Mouse (Mus musculus): ENCODE data around the gene Mapk10. TPM values are rescaled to one million over a fixed set of nuclear protein-coding genes. Genes with fewer than 3 reads are reported as not detected.
"Not testable (repeated sequence)": the region's sequence is repeated elsewhere in the genome, so short reads cannot be mapped to it uniquely, and the experiment has no call there.

The Mapk10 gene
- polyA plus RNA-seq, 1 experiment = 0.16 TPM

- Histone ChIP-seq H3K4me1 (ENCODE audit: control insufficient read depth, insufficient read depth, insufficient read length, low read length) (no peaks in the 10 kb centered on the region), H3K27me3 (ENCODE audit: control insufficient read depth, insufficient read depth, low read length) (no peaks in the 10 kb centered on the region), H3K27ac (ENCODE audit: insufficient read depth, low read depth, low read length) (no peak overlapping the region), H3K36me3 (ENCODE audit: control insufficient read depth, insufficient read depth, low read length) (no peaks in the 10 kb centered on the region), H3K4me3 (ENCODE audit: low read depth, low read length) (no peak overlapping the region)
- 80% methylated on average over 14 of the region's 14 CpGs for WGBS
- TF ChIP-seq POLR2A (IDR thresholded peaks at IDR 0.05; ENCODE audit: low read depth, low read length) = no peak
- no peak for TF ChIP-seq CTCF (IDR thresholded peaks at IDR 0.05; ENCODE audit: extremely low read depth, insufficient read length, insufficient replicate concordance, low read depth, low read length)
Measured at GRCm38 (mm10) chr5:102888482-102889162, 322.5 kb downstream of the Mapk10 start.

- H3K27ac ChIP-seq (ENCODE audit: insufficient read depth, low read depth, low read length) = no peak overlapping the region
- H3K36me3 ChIP-seq (ENCODE audit: control insufficient read depth, insufficient read depth, low read length) = no peaks in the 10 kb centered on the region; the same call in 1 of the 2 replicates
- H3K27me3 ChIP-seq (ENCODE audit: control insufficient read depth, insufficient read depth, low read length) = no peaks in the 10 kb centered on the region
- 72% methylated on average over 16 of the region's 16 CpGs for WGBS
- no peaks in the 10 kb centered on the region for H3K4me1 ChIP-seq (ENCODE audit: control insufficient read depth, insufficient read depth, insufficient read length, low read length)
- no peak overlapping the region for H3K4me3 ChIP-seq (ENCODE audit: low read depth, low read length)
- no peak for TF ChIP-seq CTCF (IDR thresholded peaks at IDR 0.05; ENCODE audit: extremely low read depth, insufficient read length, insufficient replicate concordance, low read depth, low read length)
- no peak for TF ChIP-seq POLR2A (IDR thresholded peaks at IDR 0.05; ENCODE audit: low read depth, low read length)
Measured at GRCm38 (mm10) chr5:102875628-102876027, 335.5 kb downstream of the Mapk10 start.

- H3K4me1 ChIP-seq (ENCODE audit: control insufficient read depth, insufficient read depth, insufficient read length, low read length) = no peaks in the 10 kb centered on the region
- H3K27me3 ChIP-seq (ENCODE audit: control insufficient read depth, insufficient read depth, low read length) = no peaks in the 10 kb centered on the region
- 38% methylated on average over 11 of the region's 11 CpGs for WGBS
- H3K27ac ChIP-seq (ENCODE audit: insufficient read depth, low read depth, low read length) = no peak overlapping the region
- no peak for TF ChIP-seq CTCF (IDR thresholded peaks at IDR 0.05; ENCODE audit: extremely low read depth, insufficient read length, insufficient replicate concordance, low read depth, low read length)
- no peak for TF ChIP-seq POLR2A (IDR thresholded peaks at IDR 0.05; ENCODE audit: low read depth, low read length)
- H3K4me3 ChIP-seq (ENCODE audit: low read depth, low read length) = no peak overlapping the region
- no peaks in the 10 kb centered on the region for H3K36me3 ChIP-seq (ENCODE audit: control insufficient read depth, insufficient read depth, low read length)
Measured at GRCm38 (mm10) chr5:102874605-102875298, 336.4 kb downstream of the Mapk10 start.

GRCm38 (mm10) chr5:102872996-102873395 lies 338.1 kb downstream of the Mapk10 start:
- H3K4me1 ChIP-seq (ENCODE audit: control insufficient read depth, insufficient read depth, insufficient read length, low read length); H3K27me3 ChIP-seq (ENCODE audit: control insufficient read depth, insufficient read depth, low read length); H3K4me3 ChIP-seq (ENCODE audit: low read depth, low read length); H3K27ac ChIP-seq (ENCODE audit: insufficient read depth, low read depth, low read length); H3K36me3 ChIP-seq (ENCODE audit: control insufficient read depth, insufficient read depth, low read length): not testable (repeated sequence)
- WGBS = 88% methylated on average over 9 of the region's 9 CpGs

GRCm38 (mm10) chr5:102868196-102868595 lies 342.9 kb downstream of the Mapk10 start:
- Histone ChIP-seq H3K4me3 (ENCODE audit: low read depth, low read length) (no peak overlapping the region), H3K27ac (ENCODE audit: insufficient read depth, low read depth, low read length) (no peak overlapping the region), H3K27me3 (ENCODE audit: control insufficient read depth, insufficient read depth, low read length) (no peaks in the 10 kb centered on the region), H3K4me1 (ENCODE audit: control insufficient read depth, insufficient read depth, insufficient read length, low read length) (no peaks in the 10 kb centered on the region), H3K36me3 (ENCODE audit: control insufficient read depth, insufficient read depth, low read length) (no peaks in the 10 kb centered on the region)
- WGBS = 56% methylated on average over 5 of the region's 5 CpGs
- TF ChIP-seq CTCF (IDR thresholded peaks at IDR 0.05; ENCODE audit: extremely low read depth, insufficient read length, insufficient replicate concordance, low read depth, low read length) = no peak
- TF ChIP-seq POLR2A (IDR thresholded peaks at IDR 0.05; ENCODE audit: low read depth, low read length) = no peak

GRCm38 (mm10) chr5:102859749-102860148 lies 351.4 kb downstream of the Mapk10 start:
- H3K27ac ChIP-seq (ENCODE audit: insufficient read depth, low read depth, low read length) = no peak overlapping the region
- TF ChIP-seq POLR2A (IDR thresholded peaks at IDR 0.05; ENCODE audit: low read depth, low read length) (no peak), CTCF (IDR thresholded peaks at IDR 0.05; ENCODE audit: extremely low read depth, insufficient read length, insufficient replicate concordance, low read depth, low read length) (no peak)
- no peaks in the 10 kb centered on the region for H3K27me3 ChIP-seq (ENCODE audit: control insufficient read depth, insufficient read depth, low read length)
- H3K36me3 ChIP-seq (ENCODE audit: control insufficient read depth, insufficient read depth, low read length) = no peaks in the 10 kb centered on the region
- H3K4me3 ChIP-seq (ENCODE audit: low read depth, low read length) = no peak overlapping the region
- H3K4me1 ChIP-seq (ENCODE audit: control insufficient read depth, insufficient read depth, insufficient read length, low read length) = no peaks in the 10 kb centered on the region
- 62% methylated on average over 11 of the region's 11 CpGs for WGBS

GRCm38 (mm10) chr5:102858047-102858446 lies 353.1 kb downstream of the Mapk10 start:
- Histone ChIP-seq H3K4me3 (ENCODE audit: low read depth, low read length) (no peak overlapping the region), H3K36me3 (ENCODE audit: control insufficient read depth, insufficient read depth, low read length) (no peaks in the 10 kb centered on the region), H3K27me3 (ENCODE audit: control insufficient read depth, insufficient read depth, low read length) (no peaks in the 10 kb centered on the region), H3K27ac (ENCODE audit: insufficient read depth, low read depth, low read length) (no peak overlapping the region), H3K4me1 (ENCODE audit: control insufficient read depth, insufficient read depth, insufficient read length, low read length) (no peaks in the 10 kb centered on the region)
- TF ChIP-seq CTCF (IDR thresholded peaks at IDR 0.05; ENCODE audit: extremely low read depth, insufficient read length, insufficient replicate concordance, low read depth, low read length) (no peak), POLR2A (IDR thresholded peaks at IDR 0.05; ENCODE audit: low read depth, low read length) (no peak)

Other genes starting within 250 kb of the Mapk10 start
- gene Ptpn13, start 213.9 kb upstream of the Mapk10 start, polyA plus RNA-seq (2012; rRNA removed) = 1.2 and 1.4 TPM in 2 replicates

All from small intestine, adult 2 months (tissue).